Comparison of ENCODE assay signal across 17 mouse cellular contexts in the genomic region with DNA sequence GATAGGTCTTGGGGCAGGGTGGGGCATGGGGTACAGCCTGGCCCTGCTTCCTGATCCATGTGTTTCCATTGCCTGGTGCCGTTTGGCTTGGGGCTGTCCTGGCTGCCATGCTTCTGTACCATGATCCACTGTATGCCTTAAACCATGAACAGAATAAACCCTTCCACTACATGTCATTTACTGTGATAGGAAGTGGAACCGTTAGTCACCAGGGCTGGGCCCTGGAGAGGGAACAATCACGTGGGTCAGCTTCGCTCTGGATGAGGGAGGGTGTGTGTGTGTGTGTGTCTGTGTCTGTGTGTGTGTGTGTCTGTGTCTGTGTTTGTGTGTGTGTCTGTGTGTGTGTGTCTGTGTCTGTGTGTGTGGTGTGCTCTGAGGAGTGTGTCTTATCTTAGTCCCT.
"Had no signal": no experiment of that assay in that cellular context is flagged by ENCODE, and none has a peak within 500 bp of the region (broad histone marks: within the 10 kb centered on the region; RNA-seq: fewer than 3 reads in every experiment).

No protein-coding gene starts in this region.

- H3K27me3 ChIP-seq: liver, embryonic 15.5 days; midbrain, embryonic 13.5 days; neural tube, embryonic 12.5 days had no signal

- H3K9me3 ChIP-seq: limb, embryonic 13.5 days; liver, embryonic 15.5 days; midbrain, embryonic 13.5 days; neural tube, embryonic 12.5 days had no signal

- H3K36me3 ChIP-seq: liver, embryonic 15.5 days had no signal

- H3K27ac ChIP-seq: kidney, postnatal 0 days; limb, embryonic 13.5 days; liver, embryonic 15.5 days; midbrain, embryonic 13.5 days; neural tube, embryonic 12.5 days; stomach, postnatal 0 days had no signal

- ATAC-seq: intestine, postnatal 0 days; midbrain, embryonic 13.5 days had no signal

- DNase-seq: kidney, adult 9 months; kidney, postnatal 36 days; layer of hippocampus, adult 9-11 months; layer of hippocampus, postnatal 36 days; left cerebral cortex, postnatal 4 days; lung, embryonic 14.5 days; lung, postnatal 10 days; lung, postnatal 4 days; thymus, postnatal 25 days had no signal

- H3K4me3 ChIP-seq: limb, embryonic 13.5 days; liver, embryonic 15.5 days; midbrain, embryonic 13.5 days; myocyte; neural tube, embryonic 12.5 days had no signal

- H3K4me1 ChIP-seq: limb, embryonic 13.5 days; liver, embryonic 15.5 days; midbrain, embryonic 13.5 days; neural tube, embryonic 12.5 days had no signal
